Mouse (Mus musculus): ENCODE measurements around the gene Eef2. TPM values are rescaled to one million over a fixed set of nuclear protein-coding genes. Genes with fewer than 3 reads are reported as not detected.

The Eef2 gene
- 100 to 1,000 TPM; 824 to 844 TPM for total RNA-seq (2023)

GRCm38 (mm10) chr10:81176466-81177271 is at the start of gene Eef2:
Gene Eef2 (plus strand): TSS chr10:81176631.

DNA sequence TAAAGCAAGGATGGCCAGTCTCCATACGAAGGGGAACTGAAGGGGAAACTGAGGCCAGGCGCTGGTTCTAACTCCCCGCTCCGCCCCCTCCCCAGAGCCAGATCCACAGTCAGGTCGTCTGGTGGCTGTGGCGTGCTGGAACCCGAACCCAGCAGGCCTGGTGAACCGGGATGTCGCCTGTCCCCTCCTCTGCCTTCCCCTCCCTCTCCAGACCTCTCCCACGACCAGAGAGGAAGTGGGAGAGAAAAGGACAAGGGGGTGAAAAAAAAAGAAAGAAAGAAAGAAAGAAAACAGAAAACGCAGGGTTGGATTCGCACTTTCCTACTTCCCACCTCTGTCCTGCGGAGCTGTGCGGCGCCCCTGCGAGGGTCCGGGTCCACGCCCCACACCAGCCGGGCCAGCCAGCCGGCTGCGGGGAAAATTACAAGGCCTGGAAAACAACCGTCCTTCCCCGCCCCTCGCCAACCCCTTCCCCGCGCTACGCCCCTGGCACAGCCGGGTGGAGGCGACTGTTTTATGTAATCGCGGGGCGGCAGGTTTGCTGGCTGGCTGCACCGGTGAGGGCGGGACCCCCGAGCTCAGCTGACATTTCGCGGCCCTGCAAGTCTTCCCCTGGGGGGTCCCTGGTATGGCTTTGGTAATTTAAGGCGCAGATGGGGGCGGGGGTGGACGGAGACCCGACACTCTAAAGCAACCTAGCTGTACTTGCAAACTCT is 41.3 kb upstream of the Eef2 start, which contains the start of gene Zbtb7a:
Gene Zbtb7a (plus strand): TSS at position 255 of the 716 bp plus-strand sequence.

DNA sequence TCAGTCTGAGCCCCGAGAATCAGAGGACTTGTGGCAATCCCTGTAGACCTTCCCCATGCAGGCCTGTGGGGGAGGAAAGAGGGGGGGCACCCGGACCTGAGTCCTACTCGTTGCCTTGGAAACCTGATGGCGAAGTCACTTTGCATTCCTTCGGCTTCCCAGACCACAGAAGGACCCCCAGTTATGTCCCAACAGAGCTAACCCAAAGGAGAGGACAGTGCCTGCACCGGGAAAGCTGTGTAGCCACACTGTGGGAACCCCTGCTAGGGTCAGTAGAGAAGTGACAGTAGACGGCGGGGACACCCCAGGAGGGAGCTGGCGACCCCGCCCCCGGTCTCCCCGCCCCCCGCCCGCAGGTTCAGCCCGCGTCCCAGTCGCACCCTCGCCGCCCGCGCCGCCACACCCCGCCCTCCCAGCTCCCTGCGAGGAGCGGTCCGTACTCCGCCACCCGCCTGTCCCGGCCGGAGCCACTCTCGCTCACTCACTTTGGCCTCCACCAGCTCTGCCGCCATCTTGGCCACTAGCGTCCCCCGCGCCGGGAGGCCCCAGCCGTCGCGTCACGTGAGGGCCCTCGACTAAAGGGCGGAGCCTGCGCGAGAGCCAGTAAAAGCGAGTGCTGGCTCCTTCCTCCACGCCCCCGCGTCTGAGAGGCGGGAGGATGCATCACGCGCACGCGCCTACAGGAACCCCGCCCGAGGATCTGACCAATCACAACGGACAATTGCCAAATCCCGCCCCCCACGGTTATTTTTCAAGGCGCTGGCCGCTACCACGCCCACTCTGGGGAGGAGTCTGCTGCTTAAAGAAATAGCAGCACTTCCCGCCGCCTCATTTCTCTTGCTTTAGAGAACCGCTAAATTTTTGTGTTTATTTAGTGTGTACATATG is 9.0 kb upstream of the Eef2 start, which contains the start of gene Pias4:
Gene Pias4 (minus strand): TSS at position 724 of the 887 bp plus-strand sequence.

DNA sequence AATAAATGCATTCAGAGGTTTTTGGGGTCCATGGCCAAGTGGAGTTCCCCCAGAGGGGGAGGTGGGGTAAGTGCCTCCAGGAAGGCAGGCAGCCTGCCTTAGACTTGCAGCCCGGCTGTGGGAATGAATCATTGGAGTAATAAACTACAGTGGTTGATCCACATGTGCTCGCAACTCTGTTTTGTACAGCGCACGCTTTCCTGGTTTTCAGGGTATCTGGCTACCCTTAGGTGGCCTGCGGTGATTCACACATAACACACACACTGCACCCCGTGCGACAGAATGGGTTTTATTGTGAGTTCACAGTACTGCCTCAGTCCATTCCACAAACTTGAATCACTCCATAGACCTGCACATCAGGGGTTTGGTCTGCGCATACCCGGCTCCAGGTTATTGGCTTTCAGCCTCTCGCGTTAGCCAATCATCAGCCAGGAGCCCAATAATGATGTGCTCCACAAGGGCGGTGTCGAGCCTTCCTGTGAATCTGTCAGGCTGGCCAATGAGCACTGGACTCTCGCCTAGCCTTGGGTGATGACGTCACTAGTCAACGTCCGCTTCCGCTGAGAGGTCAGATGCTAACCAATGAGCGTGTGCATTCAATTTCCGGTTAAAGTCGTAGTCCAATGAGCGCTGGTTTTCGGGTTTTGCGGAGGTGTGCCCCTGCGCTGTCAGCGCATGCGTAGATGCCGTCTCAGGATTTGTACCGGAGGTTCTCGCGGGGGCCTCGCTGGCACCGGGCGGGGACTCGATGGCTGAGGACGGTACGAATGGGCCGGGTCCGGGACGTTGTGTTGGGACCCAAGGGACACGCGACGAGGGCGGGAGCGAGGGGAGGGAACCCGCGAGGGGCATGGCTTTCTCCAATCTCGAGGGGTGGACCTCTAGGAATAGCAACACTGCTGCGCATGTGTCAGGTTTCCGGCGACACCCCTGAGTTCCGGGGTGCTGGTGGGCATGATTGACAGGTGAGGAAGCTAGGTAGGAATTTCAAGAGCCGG is 6.2 kb downstream of the Eef2 start, which contains the start of gene Dapk3:
Gene Dapk3 (plus strand): TSS at position 670 of the 998 bp plus-strand sequence.

DNA sequence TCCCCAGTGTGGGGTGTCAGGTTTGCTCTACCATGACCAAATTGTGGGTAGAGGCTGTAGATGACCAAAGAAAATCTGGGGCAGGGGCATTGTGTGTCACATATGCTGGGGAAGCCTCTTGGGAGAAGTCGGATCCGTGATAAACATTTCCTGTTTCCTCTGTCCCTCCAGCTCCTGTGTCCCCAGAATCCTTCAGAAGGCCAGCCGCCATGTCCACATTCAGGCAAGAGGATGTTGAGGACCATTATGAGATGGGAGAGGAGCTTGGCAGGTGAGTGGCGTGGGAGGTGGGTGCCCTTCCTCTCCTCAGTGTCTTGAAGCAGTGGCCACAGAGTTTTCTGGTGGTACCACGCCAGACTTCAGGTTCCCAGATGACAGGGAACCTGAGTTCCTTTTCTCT is 7.4 kb downstream of the Eef2 start, which contains the start of gene 4930442H23Rik:
Gene 4930442H23Rik (minus strand): TSS at position 45 of the 400 bp plus-strand sequence.

GRCm38 (mm10) chr10:81201807-81202758 is 25.7 kb downstream of the Eef2 start, which contains the start of gene Nmrk2:
Gene Nmrk2 (minus strand): TSS chr10:81202051.

GRCm38 (mm10) chr10:81230438-81231332 is 54.3 kb downstream of the Eef2 start, which contains the start of gene Atcay:
Gene Atcay (minus strand): TSS chr10:81230833.

Other genes starting within 250 kb of the Eef2 start
- 10 to 100 TPM; 27.4 to 30.8 TPM for gene Gadd45b, start 246.6 kb upstream of the Eef2 start, total RNA-seq (2023)
- under 1 TPM; 0.59 to 0.68 TPM for gene Gng7, start 161.7 kb upstream of the Eef2 start, total RNA-seq (2023)
- gene Diras1, start 151.0 kb upstream of the Eef2 start, total RNA-seq (2023): not detected
- 10 to 100 TPM; 11.2 to 13.3 TPM for gene Slc39a3, start 139.2 kb upstream of the Eef2 start, total RNA-seq (2023)
- gene Sgta, start 116.5 kb upstream of the Eef2 start, total RNA-seq (2023): 10 to 100 TPM; 48.3 to 49.5 TPM
- 1 to 10 TPM; 6.6 to 8.3 TPM for gene Thop1, start 106.6 kb upstream of the Eef2 start, total RNA-seq (2023)
- 1 to 10 TPM in 1 of 2 experiments, under 1 TPM in 1; 0.64 to 1.2 TPM for gene Creb3l3, start 77.8 kb upstream of the Eef2 start, total RNA-seq (2023)
- 10 to 100 TPM; 86.1 to 87.6 TPM for gene Map2k2, start 70.7 kb upstream of the Eef2 start, total RNA-seq (2023)
- 10 to 100 TPM; 62.4 to 68.5 TPM for gene Zbtb7a, start 41.4 kb upstream of the Eef2 start, total RNA-seq (2023)
- gene Pias4, start 8.7 kb upstream of the Eef2 start, total RNA-seq (2023): 10 to 100 TPM; 27.3 to 29.5 TPM
- gene Dapk3, start 6.4 kb downstream of the Eef2 start, total RNA-seq (2023): 10 to 100 TPM; 26.8 to 31.2 TPM
- gene 4930442H23Rik, start 7.2 kb downstream of the Eef2 start, total RNA-seq (2023): not detected
- not detected for gene Nmrk2, start 25.4 kb downstream of the Eef2 start, total RNA-seq (2023)
- not detected for gene Atcay, start 54.2 kb downstream of the Eef2 start, total RNA-seq (2023)
- 1 to 10 TPM in 1 of 2 experiments, under 1 TPM in 1; 0.44 to 1.5 TPM for gene Zfr2, start 56.5 kb downstream of the Eef2 start, total RNA-seq (2023)
- 1 to 10 TPM; 7.1 to 10.0 TPM for gene Matk, start 76.3 kb downstream of the Eef2 start, total RNA-seq (2023)
- gene Mrpl54, start 90.3 kb downstream of the Eef2 start, total RNA-seq (2023): 10 to 100 TPM; 36.4 to 40.7 TPM
- gene Apba3, start 90.3 kb downstream of the Eef2 start, total RNA-seq (2023): 10 to 100 TPM; 28.2 to 28.6 TPM
- gene Tjp3, start 115.0 kb downstream of the Eef2 start, total RNA-seq (2023): 1 to 10 TPM; 5.6 to 5.8 TPM
- gene Pip5k1c, start 116.3 kb downstream of the Eef2 start, total RNA-seq (2023): 10 to 100 TPM; 84.7 to 91.8 TPM
- 10 to 100 TPM; 27.9 to 30.2 TPM for gene Cactin, start 144.5 kb downstream of the Eef2 start, total RNA-seq (2023)
- gene Tbxa2r, start 152.1 kb downstream of the Eef2 start, total RNA-seq (2023): under 1 TPM in 1 of 2 experiments, not detected in 1; 0.64 TPM
- not detected for gene Gipc3, start 166.6 kb downstream of the Eef2 start, total RNA-seq (2023)
- gene Hmg20b, start 173.8 kb downstream of the Eef2 start, total RNA-seq (2023): 10 to 100 TPM; 38.3 to 46.6 TPM
- gene Mfsd12, start 180.9 kb downstream of the Eef2 start, total RNA-seq (2023): 10 to 100 TPM; 19.2 to 20.1 TPM
- gene 4930404N11Rik, start 189.2 kb downstream of the Eef2 start, total RNA-seq (2023): 1 to 10 TPM; 3.8 to 4.8 TPM
- 10 to 100 TPM; 51.4 to 52.7 TPM for gene Fzr1, start 201.9 kb downstream of the Eef2 start, total RNA-seq (2023)
- 10 to 100 TPM; 17.9 to 20.0 TPM for gene Dohh, start 207.8 kb downstream of the Eef2 start, total RNA-seq (2023)
- gene Gm48551, start 207.8 kb downstream of the Eef2 start, total RNA-seq (2023): under 1 TPM; 0.53 to 0.70 TPM
- 1 to 10 TPM; 1.1 to 1.3 TPM for gene Gm48552, start 212.4 kb downstream of the Eef2 start, total RNA-seq (2023)
- 10 to 100 TPM in 1 of 2 experiments, 1 to 10 TPM in 1; 7.1 to 10.6 TPM for gene Smim24, start 216.4 kb downstream of the Eef2 start, total RNA-seq (2023)